Mouse (Mus musculus) liver, embryonic 14.5 days (tissue): ENCODE results near the gene Skap2.

Experiments used
- CTCF ChIP-seq: IDR thresholded peaks from 2 replicates; pipeline ENCODE4 v1.5.1; 2016; ENCODE audit warnings: antibody characterized with exemption, low read depth, control low read depth
- EP300 ChIP-seq: IDR thresholded peaks from 2 replicates; pipeline ENCODE4 v1.6.1; 2016; ENCODE audit warnings: antibody characterized with exemption, low read depth

- TF ChIP-seq CTCF (no peak), EP300 (no peak)
Measured at GRCm38 (mm10) chr6:51905659-51906058, 106.7 kb downstream of the Skap2 start.
